Mouse (Mus musculus) hindbrain, embryonic 13.5 days (tissue): ENCODE results near the gene Rnf8. TPM values are rescaled to one million over a fixed set of nuclear protein-coding genes. Genes with fewer than 3 reads are reported as not detected.

Experiments used
- ATAC-seq: fragments of 200-750 bp; cut with Nextera tagmentation; 2 replicates; pipeline ENCODE4 v1.8.0; 2017; ENCODE audit warnings: moderate TSS enrichment; ENCODE audit not compliant: low FRiP score
- H3K27ac ChIP-seq: fragments of 300-500 bp; sonication (generic); 2 replicates; pipeline ENCODE4 v1.5.1; 2015; ENCODE audit warnings: inconsistent platforms, mild to moderate bottlenecking, moderate library complexity
- H3K27me3 ChIP-seq: fragments of 300-500 bp; sonication (generic); 2 replicates; pipeline ENCODE4 v1.6.1; 2015; ENCODE audit warnings: mild to moderate bottlenecking, inconsistent platforms
- H3K36me3 ChIP-seq: fragments of 300-500 bp; sonication (generic); 2 replicates; pipeline ENCODE4 v1.6.1; 2015; ENCODE audit warnings: mild to moderate bottlenecking, inconsistent platforms
- H3K4me1 ChIP-seq: fragments of 300-500 bp; sonication (generic); replicated peaks from 2 replicates; pipeline ENCODE4 v1.6.1; 2015; ENCODE audit warnings: inconsistent platforms
- H3K4me2 ChIP-seq: fragments of 300-500 bp; sonication (generic); 2 replicates; pipeline ENCODE4 v1.6.1; 2015; ENCODE audit warnings: inconsistent platforms, mild to moderate bottlenecking, moderate library complexity
- H3K4me3 ChIP-seq: fragments of 300-500 bp; sonication (generic); 2 replicates; pipeline ENCODE4 v1.5.1; 2015; ENCODE audit warnings: mild to moderate bottlenecking, inconsistent platforms
- H3K9ac ChIP-seq: fragments of 300-500 bp; sonication (generic); 2 replicates; pipeline ENCODE4 v1.6.1; 2015; ENCODE audit warnings: mild to moderate bottlenecking, inconsistent platforms
- H3K9me3 ChIP-seq: fragments of 300-500 bp; sonication (generic); 2 replicates; pipeline ENCODE4 v1.6.1; 2016; ENCODE audit warnings: inconsistent platforms
- WGBS: fragments of 180-500 bp; shearing (Covaris S2); methylation state at CpG from one replicate; pipeline ENCODE4 v1.1.7; 2015; 5-methylcytosine and 5-hydroxymethylcytosine counted together
- polyA plus RNA-seq: library from polyadenylated mRNA; unstranded; fragments of >200 nt; fragmentation: Nextera tagmentation; extraction: Ambion mirVana; gene quantifications from 2 replicates; pipeline ENCODE4 v1.2.1, GENCODE M21; 2015

Rnf8 gene
- polyA plus RNA-seq, 1 experiment from 2014 or later, result 83.4 TPM

DNA sequence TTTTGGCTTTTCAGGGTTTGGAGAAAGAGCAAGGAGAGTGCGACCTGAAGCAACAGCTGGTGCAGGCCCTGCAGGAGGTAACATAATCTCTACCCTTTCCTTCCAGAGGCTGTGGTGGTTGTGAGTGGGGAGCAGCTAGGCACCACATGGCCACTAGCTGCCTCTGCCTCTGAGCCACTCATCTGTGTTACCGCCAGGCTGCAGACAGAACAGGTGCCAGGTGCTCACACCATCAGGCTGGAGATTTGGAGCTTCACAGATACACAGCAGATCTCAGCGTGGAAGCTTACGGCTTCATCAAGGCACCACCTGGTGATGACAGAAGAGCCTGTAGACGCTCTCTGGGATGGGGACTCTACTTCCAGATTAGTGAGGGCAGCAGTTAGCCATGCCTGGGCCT is 14.4 kb downstream of the Rnf8 start:
- no peak overlapping the region for H3K4me3 ChIP-seq
- 90% methylated on average over 5 of the region's 5 CpGs for WGBS

GRCm38 (mm10) chr17:29629620-29630019 is 15.0 kb downstream of the Rnf8 start:
- no peak overlapping the region for H3K4me3 ChIP-seq
- no peak overlapping the region for H3K27ac ChIP-seq
- no peaks in the 10 kb centered on the region for H3K9me3 ChIP-seq
- H3K4me1 ChIP-seq, result no peaks in the 10 kb centered on the region
- ATAC-seq, result no peak
- H3K27me3 ChIP-seq, result no peaks in the 10 kb centered on the region
- H3K9ac ChIP-seq, result no peak overlapping the region
- H3K36me3 ChIP-seq, result peaks cover 92% of the 10 kb centered on the region
- WGBS, result 91% methylated on average over 5 of the region's 5 CpGs
- H3K4me2 ChIP-seq, result no peak overlapping the region

More for the DNA sequence above, 14.4 kb downstream of the Rnf8 start:
- H3K36me3 ChIP-seq, result peaks cover 92% of the 10 kb centered on the region
- no peak overlapping the region for H3K9ac ChIP-seq
- ATAC-seq, result no peak
- H3K9me3 ChIP-seq, result no peaks in the 10 kb centered on the region
- no peaks in the 10 kb centered on the region for H3K27me3 ChIP-seq
- H3K27ac ChIP-seq, result no peak overlapping the region
- H3K4me2 ChIP-seq, result no peak overlapping the region
- no peaks in the 10 kb centered on the region for H3K4me1 ChIP-seq

- H3K27me3 ChIP-seq, result no peaks in the 10 kb centered on the region
- WGBS, result 95% methylated on average over 11 of the region's 11 CpGs
- no peak overlapping the region for H3K27ac ChIP-seq
- H3K4me3 ChIP-seq, result no peak overlapping the region
- H3K36me3 ChIP-seq, result peaks cover 94% of the 10 kb centered on the region
- no peaks in the 10 kb centered on the region for H3K4me1 ChIP-seq
- H3K4me2 ChIP-seq, result no peak overlapping the region
- no peak overlapping the region for H3K9ac ChIP-seq
- no peak for ATAC-seq
- H3K9me3 ChIP-seq, result no peaks in the 10 kb centered on the region
Measured at GRCm38 (mm10) chr17:29632312-29632711, 17.7 kb downstream of the Rnf8 start.

DNA sequence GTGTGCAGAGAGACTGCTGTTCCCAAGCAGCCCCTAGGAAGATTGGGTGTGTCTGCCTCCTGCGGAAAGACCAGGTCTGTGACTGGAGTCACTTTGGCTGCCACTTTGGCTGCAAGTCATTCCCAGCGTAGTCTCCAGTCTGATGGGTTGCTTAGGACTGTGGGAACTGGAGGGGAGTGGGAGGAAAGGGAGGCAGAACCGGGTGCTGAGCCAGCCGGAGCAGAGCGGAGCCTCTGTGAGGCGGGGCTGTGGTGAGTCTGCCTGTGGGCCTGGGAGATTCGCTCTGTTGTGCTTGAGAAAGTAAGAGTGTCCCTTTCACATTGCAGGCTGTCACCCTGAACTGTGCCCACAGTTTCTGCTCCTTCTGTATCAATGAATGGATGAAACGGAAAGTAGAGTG is 20.9 kb downstream of the Rnf8 start:
- no peaks in the 10 kb centered on the region for H3K9me3 ChIP-seq
- no peak for ATAC-seq
- no peaks in the 10 kb centered on the region for H3K27me3 ChIP-seq
- H3K4me1 ChIP-seq, result no peaks in the 10 kb centered on the region
- H3K36me3 ChIP-seq, result peaks cover 93% of the 10 kb centered on the region
- no peak overlapping the region for H3K4me2 ChIP-seq
- no peak overlapping the region for H3K9ac ChIP-seq
- 94% methylated on average over 8 of the region's 8 CpGs for WGBS
- H3K27ac ChIP-seq, result no peak overlapping the region
- H3K4me3 ChIP-seq, result no peak overlapping the region

DNA sequence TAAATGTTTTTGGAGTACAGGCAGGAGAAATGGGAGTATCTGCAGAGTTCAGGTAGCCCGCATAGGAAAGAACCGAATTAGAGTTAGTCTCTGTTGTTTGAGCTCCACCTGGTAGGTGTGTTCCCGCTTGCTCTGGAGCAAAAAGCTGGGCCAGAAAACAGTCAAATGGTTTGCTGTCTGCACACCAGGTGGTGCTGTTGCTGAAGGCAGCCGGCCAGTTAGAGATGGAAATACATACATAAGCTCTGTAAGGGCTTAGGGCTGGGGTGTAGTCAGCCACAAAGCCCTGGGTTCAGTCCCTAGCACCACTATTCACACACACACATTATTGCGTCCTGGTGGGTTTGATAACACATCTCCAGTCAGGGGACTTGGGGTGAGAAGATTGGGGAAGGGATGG is 21.5 kb downstream of the Rnf8 start:
- H3K27ac ChIP-seq, result no peak overlapping the region
- no peaks in the 10 kb centered on the region for H3K9me3 ChIP-seq
- H3K36me3 ChIP-seq, result peaks cover 93% of the 10 kb centered on the region
- 75% methylated on average over 5 of the region's 5 CpGs for WGBS
- H3K27me3 ChIP-seq, result no peaks in the 10 kb centered on the region
- no peak overlapping the region for H3K4me3 ChIP-seq
- H3K4me2 ChIP-seq, result no peak overlapping the region
- H3K4me1 ChIP-seq, result no peaks in the 10 kb centered on the region
- ATAC-seq, result no peak
- no peak overlapping the region for H3K9ac ChIP-seq

- Histone ChIP-seq H3K4me1 (no peaks in the 10 kb centered on the region), H3K4me3 (no peak overlapping the region), H3K36me3 (peaks cover 95% of the 10 kb centered on the region), H3K27ac (no peak overlapping the region), H3K27me3 (no peaks in the 10 kb centered on the region), H3K4me2 (no peak overlapping the region), H3K9me3 (no peaks in the 10 kb centered on the region), H3K9ac (no peak overlapping the region)
- 98% methylated on average over 4 of the region's 4 CpGs for WGBS
- ATAC-seq, result no peak
Measured at GRCm38 (mm10) chr17:29637377-29637776, 22.8 kb downstream of the Rnf8 start.

DNA sequence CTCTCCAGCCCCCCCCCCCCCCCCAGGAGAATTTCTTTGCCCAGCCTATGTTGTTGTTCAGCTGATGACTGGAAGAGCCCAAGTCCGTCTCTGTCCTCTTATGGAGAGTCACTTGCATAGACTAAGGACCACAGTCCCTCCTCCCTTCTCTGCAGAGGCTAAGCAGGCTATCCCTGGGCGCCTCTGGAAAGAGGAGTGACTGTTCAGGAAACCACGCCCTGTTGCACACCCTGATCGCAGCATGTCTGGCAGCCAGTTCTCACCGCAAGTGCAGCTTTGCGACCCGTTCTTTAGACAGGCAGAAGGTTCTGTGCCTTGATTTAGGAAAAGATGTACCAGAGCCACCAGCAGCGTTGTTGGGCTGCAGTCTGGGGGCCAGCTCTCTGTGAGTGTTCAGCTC is 23.3 kb downstream of the Rnf8 start:
- 88% methylated on average over 8 of the region's 8 CpGs for WGBS
- Histone ChIP-seq H3K4me3 (no peak overlapping the region), H3K36me3 (peaks cover 96% of the 10 kb centered on the region), H3K9ac (no peak overlapping the region), H3K4me1 (no peaks in the 10 kb centered on the region), H3K9me3 (no peaks in the 10 kb centered on the region), H3K4me2 (no peak overlapping the region), H3K27ac (no peak overlapping the region), H3K27me3 (no peaks in the 10 kb centered on the region)
- no peak for ATAC-seq

GRCm38 (mm10) chr17:29640971-29641370 is 26.4 kb downstream of the Rnf8 start:
- peaks cover 4% of the 10 kb centered on the region; the same call in 1 of the 2 replicates for H3K4me1 ChIP-seq
- H3K4me2 ChIP-seq, result no peak overlapping the region
- ATAC-seq, result no peak
- H3K9ac ChIP-seq, result no peak overlapping the region
- WGBS, result 96% methylated on average over 11 of the region's 11 CpGs
- peaks cover 76% of the 10 kb centered on the region for H3K36me3 ChIP-seq
- H3K27ac ChIP-seq, result no peak overlapping the region
- no peaks in the 10 kb centered on the region for H3K9me3 ChIP-seq
- H3K27me3 ChIP-seq, result no peaks in the 10 kb centered on the region
- no peak overlapping the region for H3K4me3 ChIP-seq

DNA sequence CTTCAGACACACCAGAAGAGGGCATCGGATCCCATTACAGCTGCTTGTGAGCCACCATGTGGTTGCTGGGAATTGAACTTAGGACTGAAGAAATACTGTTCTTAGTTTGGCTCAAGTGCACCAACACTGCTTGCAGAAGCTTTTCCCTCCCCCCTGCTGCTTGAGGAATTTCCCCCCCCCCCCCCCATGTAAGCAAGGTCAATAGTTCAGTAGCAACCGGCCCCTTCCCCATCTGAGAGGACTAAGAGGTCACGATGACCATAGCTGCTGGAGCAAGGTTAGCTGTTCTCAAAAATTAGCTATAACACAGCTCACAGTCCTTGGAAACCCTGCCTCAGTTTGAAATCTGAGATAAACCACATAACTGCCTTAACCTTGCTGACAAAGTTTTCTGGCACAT is 27.6 kb downstream of the Rnf8 start:
- no peak for ATAC-seq
- WGBS, result 63% methylated on average over 3 of the region's 3 CpGs

GRCm38 (mm10) chr17:29658249-29658648 is 43.7 kb downstream of the Rnf8 start:
- Histone ChIP-seq H3K4me3 (no peak overlapping the region), H3K4me1 (peaks cover 10% of the 10 kb centered on the region), H3K9ac (no peak overlapping the region), H3K9me3 (no peaks in the 10 kb centered on the region), H3K4me2 (no peak overlapping the region), H3K36me3 (peaks cover 6% of the 10 kb centered on the region), H3K27me3 (no peaks in the 10 kb centered on the region), H3K27ac (no peak overlapping the region)
- 82% methylated on average over 2 of the region's 2 CpGs for WGBS
- no peak for ATAC-seq

More for the DNA sequence above, 27.6 kb downstream of the Rnf8 start:
- H3K27ac ChIP-seq, result no peak overlapping the region
- H3K27me3 ChIP-seq, result no peaks in the 10 kb centered on the region
- peaks cover 72% of the 10 kb centered on the region for H3K36me3 ChIP-seq
- H3K9ac ChIP-seq, result no peak overlapping the region
- no peak overlapping the region for H3K4me3 ChIP-seq
- no peaks in the 10 kb centered on the region for H3K9me3 ChIP-seq
- peaks cover 4% of the 10 kb centered on the region; the same call in 1 of the 2 replicates for H3K4me1 ChIP-seq
- H3K4me2 ChIP-seq, result no peak overlapping the region

GRCm38 (mm10) chr17:29660076-29660761 is 45.6 kb downstream of the Rnf8 start, which contains the start of gene Cmtr1:
Gene Cmtr1 (plus strand): TSS chr17:29660595.
- Histone ChIP-seq H3K4me1 (peaks cover 10% of the 10 kb centered on the region), H3K9ac (peak within 1 kb of the TSS; percentile 96), H3K27me3 (no peaks in the 10 kb centered on the region), H3K4me2 (peak within 1 kb of the TSS; percentile 90), H3K36me3 (peaks cover 21% of the 10 kb centered on the region), H3K27ac (peak within 1 kb of the TSS; percentile 94), H3K9me3 (no peaks in the 10 kb centered on the region), H3K4me3 (peak within 1 kb of the TSS; percentile 82)
- ATAC-seq, result peak; percentile 96
- under 1% methylated on average over 41 of the region's 41 CpGs for WGBS

GRCm38 (mm10) chr17:29660762-29661391 is 46.3 kb downstream of the Rnf8 start:
- WGBS, result under 1% methylated on average over 41 of the region's 41 CpGs
- Histone ChIP-seq H3K4me1 (peaks cover 10% of the 10 kb centered on the region), H3K9ac (peak overlapping the region; percentile 96), H3K27ac (peak overlapping the region; percentile 94), H3K9me3 (no peaks in the 10 kb centered on the region), H3K4me3 (peak overlapping the region; percentile 82), H3K4me2 (peak overlapping the region; percentile 90), H3K27me3 (no peaks in the 10 kb centered on the region), H3K36me3 (peaks cover 22% of the 10 kb centered on the region)
- ATAC-seq, result peak; percentile 84

DNA sequence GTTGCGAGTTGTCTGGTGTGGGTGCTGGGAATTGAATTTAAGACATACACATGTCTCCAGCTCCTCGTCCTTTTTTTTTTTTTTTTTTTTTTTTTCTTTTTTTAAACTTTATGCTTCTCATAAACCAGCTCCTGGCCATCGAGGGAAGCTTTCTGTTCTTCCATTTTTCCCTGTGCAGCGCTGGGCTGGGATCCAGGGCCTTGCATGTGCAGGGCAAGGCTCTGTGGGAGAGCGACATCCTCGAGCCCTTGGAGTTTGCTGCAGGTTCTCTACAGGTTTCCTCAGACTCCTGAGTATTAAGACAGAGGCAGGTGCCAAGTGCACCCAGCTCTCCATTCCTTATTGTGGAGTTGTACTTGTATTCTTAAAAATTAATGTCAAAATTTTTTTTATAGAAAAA is 47.6 kb downstream of the Rnf8 start:
- H3K27me3 ChIP-seq, result no peaks in the 10 kb centered on the region
- H3K9me3 ChIP-seq, result no peaks in the 10 kb centered on the region
- no peak overlapping the region for H3K27ac ChIP-seq
- no peak overlapping the region for H3K4me3 ChIP-seq
- no peak overlapping the region for H3K4me2 ChIP-seq
- peaks cover 10% of the 10 kb centered on the region for H3K4me1 ChIP-seq
- H3K36me3 ChIP-seq, result peaks cover 28% of the 10 kb centered on the region
- WGBS, result 95% methylated on average over 6 of the region's 6 CpGs
- H3K9ac ChIP-seq, result no peak overlapping the region
- ATAC-seq, result no peak
